Mouse (Mus musculus) olfactory bulb, adult 2 months (tissue): ENCODE measurements at regions not wholly inside any gene's neighbourhood (a gene's known extent, or its start where the extent isn't known, plus 50 kb on each side); places are given as distances from the start of the nearest gene placed in this dataset.

Experiments used
- CTCF ChIP-seq: fragments of 200-500 bp; IDR thresholded peaks from 2 replicates; pipeline ENCODE4 v1.5.1; 2012; ENCODE audit warnings: low read depth, mild to moderate bottlenecking, low read length, moderate library complexity; ENCODE audit not compliant: insufficient read depth
- POLR2A ChIP-seq: fragments of 200-500 bp; IDR thresholded peaks from 2 replicates; pipeline ENCODE4 v1.6.1; 2012; ENCODE audit warnings: mild to moderate bottlenecking, low read depth, low read length, moderate library complexity; ENCODE audit not compliant: insufficient read depth

DNA sequence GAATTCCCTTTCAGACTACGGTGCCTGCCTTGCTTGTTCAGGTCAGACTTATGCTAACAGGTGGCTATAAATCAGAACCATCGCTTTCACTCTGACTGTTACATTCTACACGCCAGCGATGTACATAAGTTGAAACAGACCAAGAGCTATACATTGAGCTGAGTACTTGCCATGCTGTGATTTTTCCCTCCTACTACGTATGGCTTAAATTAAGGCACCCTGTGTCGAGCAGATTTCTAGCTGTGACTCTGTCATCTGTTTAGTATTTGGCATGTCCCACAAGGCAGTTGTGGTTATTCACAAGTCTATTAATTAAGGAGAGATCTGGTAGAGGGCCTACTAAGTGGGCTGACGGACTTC lies 504.4 kb downstream of the 1700129C05Rik start:
- no peak for TF ChIP-seq POLR2A
- no peak for TF ChIP-seq CTCF
